Mouse (Mus musculus) MEL (cell line): ENCODE measurements at regions not wholly inside any gene's neighbourhood (a gene's known extent, or its start where the extent isn't known, plus 50 kb on each side); places are given as distances from the start of the nearest gene placed in this dataset.

Experiments used
- DNase-seq: peaks from one replicate; pipeline ENCODE4 v3.0.0; 2011; ENCODE audit warnings: low read depth, low spot score
- H3K27ac ChIP-seq: 2 replicates; pipeline ENCODE4 v1.5.1; 2012; ENCODE audit warnings: low read depth, mild to moderate bottlenecking, control low read depth, low read length, moderate library complexity; ENCODE audit not compliant: control insufficient read depth
- H3K27me3 ChIP-seq, 2 experiments: fragments of 150-350 bp in 1 of 2; sonication (generic) in 1 of 2; 2 replicates each; pipeline ENCODE4 v1.6.1; 2012; ENCODE audit warnings: low read length in 2 of 2, mild to moderate bottlenecking in 2 of 2, improper control_type of control experiment in 1 of 2, moderate library complexity in 1 of 2; ENCODE audit not compliant: insufficient read depth in 2 of 2, control insufficient read depth in 1 of 2
- H3K36me3 ChIP-seq, 2 experiments: 2 replicates each; pipeline ENCODE4 v1.6.1; 2012 to 2014; ENCODE audit warnings: low read length in 2 of 2, improper control_type of control experiment in 1 of 2, inconsistent platforms in 1 of 2, mild to moderate bottlenecking in 1 of 2; ENCODE audit not compliant: insufficient read depth in 2 of 2, control insufficient read depth in 1 of 2
- H3K4me1 ChIP-seq, 2 experiments: fragments of 150-350 bp in 1 of 2; sonication (generic) in 1 of 2; 2 replicates each; pipeline ENCODE4 v1.6.1; 2012; ENCODE audit warnings: low read length in 2 of 2, improper control_type of control experiment in 1 of 2, mild to moderate bottlenecking in 1 of 2; ENCODE audit not compliant: insufficient read depth in 2 of 2, control insufficient read depth in 1 of 2
- H3K4me3 ChIP-seq, 2 experiments: fragments of 150-350 bp in 1 of 2; sonication (generic) in 1 of 2; 2 replicates each; pipeline ENCODE4 v1.5.1; 2012; ENCODE audit warnings: low read depth in 2 of 2, low read length in 2 of 2, mild to moderate bottlenecking in 2 of 2, moderate library complexity in 2 of 2, control low read depth in 1 of 2, improper control_type of control experiment in 1 of 2; ENCODE audit not compliant: control insufficient read depth in 1 of 2, insufficient read depth in 1 of 2
- H3K79me2 ChIP-seq: 2 replicates; pipeline ENCODE4 v1.6.1; 2012; ENCODE audit warnings: mild to moderate bottlenecking, low read length, moderate library complexity; ENCODE audit not compliant: control insufficient read depth, poor library complexity, insufficient read depth
- H3K9ac ChIP-seq: 2 replicates; pipeline ENCODE4 v1.6.1; 2012; ENCODE audit warnings: low read depth, mild to moderate bottlenecking, control low read depth, low read length, moderate library complexity; ENCODE audit not compliant: control insufficient read depth, poor library complexity, severe bottlenecking
- H3K9me3 ChIP-seq: fragments of 150-350 bp; sonication (generic); replicated peaks from 2 replicates; pipeline ENCODE4 v1.6.1; 2012; ENCODE audit warnings: mild to moderate bottlenecking, low read length, improper control_type of control experiment, moderate library complexity; ENCODE audit not compliant: insufficient read depth
- CHD2 ChIP-seq: IDR thresholded peaks from 2 replicates; pipeline ENCODE4 v1.6.1; 2011; ENCODE audit warnings: low read length, improper control_type of control experiment
- CTCF ChIP-seq, 3 experiments: IDR thresholded peaks in 2 of 3; conservative IDR thresholded peaks in 1 of 3; 2 replicates each; pipeline ENCODE4 v1.5.1; 2011 to 2012; ENCODE audit warnings: low read length in 3 of 3, low read depth in 2 of 3, mild to moderate bottlenecking in 2 of 3, improper control_type of control experiment in 1 of 3, inconsistent platforms in 1 of 3, mixed read lengths in 1 of 3, moderate library complexity in 1 of 3; ENCODE audit not compliant: control insufficient read depth in 1 of 3, insufficient read depth in 1 of 3, poor library complexity in 1 of 3, severe bottlenecking in 1 of 3
- E2F4 ChIP-seq: IDR thresholded peaks from 2 replicates; pipeline ENCODE4 v1.6.1; 2011; ENCODE audit warnings: low read depth, low read length, improper control_type of control experiment, borderline replicate concordance
- GATA1 ChIP-seq: IDR thresholded peaks from 2 replicates; pipeline ENCODE4 v1.6.1; 2011; ENCODE audit warnings: low read depth, low read length, improper control_type of control experiment
- JUND ChIP-seq: IDR thresholded peaks from 2 replicates; pipeline ENCODE4 v1.6.1; 2011; ENCODE audit warnings: low read depth, mild to moderate bottlenecking, improper control_type of control experiment, low read length
- MAFK ChIP-seq: IDR thresholded peaks from 2 replicates; pipeline ENCODE4 v1.6.1; 2011; ENCODE audit warnings: low read depth, mild to moderate bottlenecking, low read length, improper control_type of control experiment, borderline replicate concordance
- MAX ChIP-seq: IDR thresholded peaks from 2 replicates; pipeline ENCODE4 v1.6.1; 2011; ENCODE audit warnings: low read length, improper control_type of control experiment
- MEF2A ChIP-seq: IDR thresholded peaks from 2 replicates; pipeline ENCODE4 v1.6.1; 2014; ENCODE audit warnings: low read depth, mild to moderate bottlenecking, inconsistent platforms, low read length, improper control_type of control experiment; ENCODE audit not compliant: poor library complexity, insufficient replicate concordance, severe bottlenecking; ENCODE audit errors: extremely low read depth
- MXI1 ChIP-seq: IDR thresholded peaks from 2 replicates; pipeline ENCODE4 v1.6.1; 2011; ENCODE audit warnings: mild to moderate bottlenecking, low read depth, low read length, improper control_type of control experiment
- NELFE ChIP-seq: IDR thresholded peaks from 2 replicates; pipeline ENCODE4 v1.6.1; 2011; ENCODE audit warnings: low read depth, low read length, improper control_type of control experiment
- POLR2A ChIP-seq, 2 experiments: IDR thresholded peaks; 2 replicates each; pipeline ENCODE4 v1.6.1; 2011 to 2012; ENCODE audit warnings: low read length in 2 of 2, mild to moderate bottlenecking in 2 of 2, control low read depth in 1 of 2, improper control_type of control experiment in 1 of 2, low read depth in 1 of 2, moderate library complexity in 1 of 2; ENCODE audit not compliant: control insufficient read depth in 1 of 2, insufficient read depth in 1 of 2, poor library complexity in 1 of 2
- RAD21 ChIP-seq: IDR thresholded peaks from 2 replicates; pipeline ENCODE4 v1.6.1; 2011; ENCODE audit warnings: mild to moderate bottlenecking, low read depth, low read length, improper control_type of control experiment
- SMC3 ChIP-seq: IDR thresholded peaks from 2 replicates; pipeline ENCODE4 v1.6.1; 2011; ENCODE audit warnings: low read depth, low read length, improper control_type of control experiment
- TAL1 ChIP-seq: IDR thresholded peaks from 2 replicates; pipeline ENCODE4 v1.6.1; 2012; ENCODE audit warnings: mild to moderate bottlenecking, inconsistent platforms, low read length, moderate library complexity, mixed read lengths
- TCF12 ChIP-seq: IDR thresholded peaks from 2 replicates; pipeline ENCODE4 v1.6.1; 2014; ENCODE audit warnings: low read depth, mild to moderate bottlenecking, inconsistent platforms, low read length, improper control_type of control experiment, moderate library complexity
- UBTF ChIP-seq: IDR thresholded peaks from 2 replicates; pipeline ENCODE4 v1.6.1; 2012; ENCODE audit warnings: low read depth, mild to moderate bottlenecking, inconsistent platforms, low read length, improper control_type of control experiment, moderate library complexity, borderline replicate concordance; ENCODE audit not compliant: insufficient read depth
- USF1 ChIP-seq: IDR thresholded peaks from 2 replicates; pipeline ENCODE4 v1.6.1; 2014; ENCODE audit warnings: low read depth, mild to moderate bottlenecking, inconsistent platforms, low read length, improper control_type of control experiment, moderate library complexity
- ZC3H11A ChIP-seq: IDR thresholded peaks from 2 replicates; pipeline ENCODE4 v1.6.1; 2012; ENCODE audit warnings: low read depth, mild to moderate bottlenecking, inconsistent platforms, low read length, improper control_type of control experiment
- ZNF384 ChIP-seq: IDR thresholded peaks from 2 replicates; pipeline ENCODE4 v1.6.1; 2012; ENCODE audit warnings: low read depth, mild to moderate bottlenecking, inconsistent platforms, low read length, improper control_type of control experiment

- H3K27ac ChIP-seq = no peak overlapping the region
- H3K9me3 ChIP-seq = no peaks in the 10 kb centered on the region
- no peaks in the 10 kb centered on the region for H3K36me3 ChIP-seq
- H3K79me2 ChIP-seq = no peaks in the 10 kb centered on the region
- no peaks in the 10 kb centered on the region for H3K27me3 ChIP-seq
- no peak for DNase-seq
- no peaks in the 10 kb centered on the region for H3K4me1 ChIP-seq
- H3K4me3 ChIP-seq = no peak overlapping the region
- TF ChIP-seq POLR2A (IDR thresholded peaks at IDR 0.05; ENCODE audit: control insufficient read depth in 1 of 2, insufficient read depth in 1 of 2, low read depth in 1 of 2, low read length in 2 of 2, poor library complexity in 1 of 2) = no peak
- TF ChIP-seq ZC3H11A = no peak
- TF ChIP-seq MAFK = no peak
- no peak for TF ChIP-seq RAD21
- TF ChIP-seq UBTF = no peak
- TF ChIP-seq MXI1 = no peak
- TF ChIP-seq CHD2 = no peak
- no peak for TF ChIP-seq JUND
- no peak for TF ChIP-seq NELFE
- no peak for TF ChIP-seq MAX
- TF ChIP-seq E2F4 = no peak
- no peak for TF ChIP-seq TAL1
- no peak for TF ChIP-seq GATA1
- TF ChIP-seq TCF12 = no peak
- no peak for TF ChIP-seq SMC3
- TF ChIP-seq CTCF (IDR thresholded peaks at IDR 0.05 in 2 of 3, conservative IDR thresholded peaks at IDR 0.05 in 1 of 3; ENCODE audit: control insufficient read depth in 1 of 3, insufficient read depth in 1 of 3, low read depth in 2 of 3, low read length in 3 of 3, poor library complexity in 1 of 3, severe bottlenecking in 1 of 3) = no peak
- TF ChIP-seq, all 39 proteins: peak for 0
- H3K9ac ChIP-seq = no peak overlapping the region
Measured at GRCm38 (mm10) chr2:137847901-137848300, 408.5 kb upstream of the Btbd3 start.

GRCm38 (mm10) chr2:137827814-137828374, 428.5 kb upstream of the Btbd3 start:
- H3K4me3 ChIP-seq = no peak overlapping the region
- H3K9ac ChIP-seq = no peak overlapping the region
- no peaks in the 10 kb centered on the region for H3K4me1 ChIP-seq
- H3K27ac ChIP-seq = no peak overlapping the region
- H3K27me3 ChIP-seq = no peaks in the 10 kb centered on the region
- H3K79me2 ChIP-seq = no peaks in the 10 kb centered on the region
- no peak for DNase-seq
- H3K36me3 ChIP-seq = no peaks in the 10 kb centered on the region
- no peaks in the 10 kb centered on the region for H3K9me3 ChIP-seq
- TF ChIP-seq USF1 = no peak
- no peak for TF ChIP-seq ZNF384
- TF ChIP-seq RAD21 = no peak
- TF ChIP-seq MEF2A = no peak
